Comparison of ENCODE assay signal across 22 mouse cellular contexts in the genomic region with DNA sequence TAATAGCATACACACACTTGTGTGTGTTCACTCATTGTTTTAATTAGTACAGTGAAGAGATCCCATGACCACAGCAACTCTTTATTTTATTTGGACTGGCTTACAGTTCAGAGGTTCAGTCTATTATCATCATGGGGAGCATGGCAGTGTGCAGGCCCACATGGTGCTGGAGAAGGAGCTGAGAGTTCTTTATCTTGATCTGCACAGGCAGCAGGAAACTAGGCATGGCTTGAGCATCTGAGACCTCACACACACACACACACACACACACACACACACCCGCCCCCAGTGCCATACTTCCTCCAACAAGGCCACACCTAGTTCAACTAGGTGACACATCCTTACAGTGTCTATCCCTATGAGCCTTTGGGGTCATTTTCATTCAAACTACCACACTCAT. TPM values are rescaled to one million over a fixed set of nuclear protein-coding genes. Genes with fewer than 3 reads are reported as not detected.
DNase-seq lines count a peak whose midpoint lies in the region; ATAC-seq lines count a peak whose summit lies in the region.
"Had no signal": no experiment of that assay in that cellular context is flagged by ENCODE, and none has a peak within 500 bp of the region (broad histone marks: within the 10 kb centered on the region; RNA-seq: fewer than 3 reads in every experiment).

No protein-coding gene starts in this region.

- H3K9ac ChIP-seq in liver, embryonic 12.5 days, result no peak overlapping the region
- H3K9ac ChIP-seq: forebrain, embryonic 15.5 days; neural tube, embryonic 13.5 days had no signal

- 79% methylated on average over 1 of the region's 1 CpGs for WGBS in liver, embryonic 12.5 days (ENCODE audit: insufficient replicate concordance)

- no peaks in the 10 kb centered on the region for H3K9me3 ChIP-seq in liver, embryonic 12.5 days (replicated peaks)
- H3K9me3 ChIP-seq: forebrain, embryonic 15.5 days; limb, embryonic 10.5 days; neural tube, embryonic 13.5 days had no signal

- peak; percentile 37 for DNase-seq in A20 (ENCODE audit: low read depth, low spot score)
- DNase-seq in CD4-positive, CD25-positive, alpha-beta regulatory T cell, adult 2 months (ENCODE audit: low read depth, low spot score), result peak; percentile 51
- DNase-seq in naive thymus-derived CD4-positive, alpha-beta T cell, adult 2 months (ENCODE audit: low read depth), result peak; percentile 29
- DNase-seq in kidney, adult 18-20 months, result no peak
- DNase-seq in cerebellum, postnatal 10 days, result no peak
- no peak for DNase-seq in frontal cortex, postnatal 25 days (ENCODE audit: low spot score in 2 of 2)
- DNase-seq: adrenal gland, postnatal 14 days; cerebellum, adult 9-11 months; embryo, embryonic 11 days; gastrocnemius, postnatal 36 days; kidney, adult 8-10 months; kidney, postnatal 25 days; lung, adult 18-20 months; lung, postnatal 14 days; thymus, postnatal 4 days had no signal

- no peak overlapping the region for H3K4me3 ChIP-seq in liver, embryonic 12.5 days
- H3K4me3 ChIP-seq: forebrain, embryonic 15.5 days; limb, embryonic 10.5 days; neural tube, embryonic 13.5 days had no signal

- peak; percentile 55 for ATAC-seq in liver, embryonic 12.5 days
- ATAC-seq: activated CD4-positive, CD25-positive, alpha-beta regulatory T cell, adult 4 months; forebrain, embryonic 15.5 days; hindbrain, embryonic 16.5 days; Patski had no signal

- no peak overlapping the region for H3K4me2 ChIP-seq in liver, embryonic 12.5 days
- H3K4me2 ChIP-seq: forebrain, embryonic 15.5 days; neural tube, embryonic 13.5 days had no signal

- no peak overlapping the region for H3K27ac ChIP-seq in liver, embryonic 12.5 days
- H3K27ac ChIP-seq: forebrain, embryonic 15.5 days; limb, embryonic 10.5 days; neural tube, embryonic 13.5 days had no signal

- H3K4me1 ChIP-seq in liver, embryonic 12.5 days, result no peaks in the 10 kb centered on the region
- H3K4me1 ChIP-seq: neural tube, embryonic 13.5 days had no signal

- no peaks in the 10 kb centered on the region for H3K27me3 ChIP-seq in liver, embryonic 12.5 days (replicated peaks)
- H3K27me3 ChIP-seq: forebrain, embryonic 15.5 days; neural tube, embryonic 13.5 days; Patski had no signal

- peaks cover 77% of the 10 kb centered on the region for H3K36me3 ChIP-seq in liver, embryonic 12.5 days
- H3K36me3 ChIP-seq: forebrain, embryonic 15.5 days had no signal

RNA-seq across cellular contexts. Expression of gene Slc3a1, which starts 30.5 kb away (rescaled TPM):
- 0.32 and 0.41 TPM in 2 replicates for polyA plus RNA-seq in liver, embryonic 12.5 days (2016; fragmentation: Nextera tagmentation; extraction: Ambion mirVana)

RNA-seq across cellular contexts. Expression of gene Ppm1b, which starts 41.1 kb away (rescaled TPM):
- polyA plus RNA-seq in liver, embryonic 12.5 days (2016; fragmentation: Nextera tagmentation; extraction: Ambion mirVana), result 71.7 and 75.2 TPM in 2 replicates

Comparison
In these comparisons a context has a peak if more than half of its experiments do, and no peak if none do; other contexts are left out.
1. DNase-seq: peak in A20 (single experiment), CD4-positive, CD25-positive, alpha-beta regulatory T cell, adult 2 months (single experiment) and naive thymus-derived CD4-positive, alpha-beta T cell, adult 2 months (single experiment); none in kidney, adult 18-20 months (single experiment), cerebellum, postnatal 10 days (0 of 2) and frontal cortex, postnatal 25 days (0 of 2).